Mouse (Mus musculus) stomach, postnatal 0 days (tissue): ENCODE measurements at regions not wholly inside any gene's neighbourhood (a gene's known extent, or its start where the extent isn't known, plus 50 kb on each side); places are given as distances from the start of the nearest gene placed in this dataset.

Experiments used
- CTCF ChIP-seq: IDR thresholded peaks from 2 replicates; pipeline ENCODE4 v1.5.1; 2016; ENCODE audit warnings: antibody characterized with exemption, low read depth, mild to moderate bottlenecking, moderate library complexity
- EP300 ChIP-seq: optimal IDR thresholded peaks from 2 replicates; pipeline ENCODE3; 2016; ENCODE audit warnings: antibody characterized with exemption

DNA sequence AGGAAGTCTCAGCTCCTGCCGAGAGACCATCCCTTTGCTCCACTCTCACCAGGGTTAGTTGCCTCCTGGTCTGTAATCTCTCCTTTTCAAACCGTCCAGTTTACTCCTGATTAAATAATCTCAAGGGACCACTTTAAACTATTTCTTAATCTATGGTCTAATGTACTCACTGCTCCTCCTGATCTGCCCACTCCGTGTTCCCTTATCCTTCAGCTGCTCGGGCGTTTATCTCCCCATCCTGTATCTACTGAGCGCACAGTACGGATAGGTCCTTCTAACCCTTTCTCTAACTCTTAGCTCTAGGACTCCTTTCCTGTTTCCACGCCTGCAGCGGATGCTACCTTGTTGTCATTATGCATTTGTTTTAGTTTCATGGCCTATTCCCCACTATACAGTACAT lies 67.1 kb upstream of the Picalm start:
- TF ChIP-seq CTCF, result no peak
- TF ChIP-seq EP300, result no peak
